Mouse (Mus musculus) adrenal gland, postnatal 36 days (tissue): ENCODE measurements around the gene Ubap1. TPM values are rescaled to one million over a fixed set of nuclear protein-coding genes. Genes with fewer than 3 reads are reported as not detected.

Source experiments
- DNase-seq, 2 experiments: peaks; one replicate each; pipeline ENCODE4 v3.0.0; 2021; ENCODE audit warnings: mixed read lengths in 1 of 2
- total RNA-seq, 2 experiments: library from RNA; stranded (reverse); gene quantifications; 2 replicates each; pipeline ENCODE4 v1.2.3; 2021

Gene Ubap1
- total RNA-seq, 2 experiments from 2014 or later, result 46.1 to 46.7 TPM

DNA sequence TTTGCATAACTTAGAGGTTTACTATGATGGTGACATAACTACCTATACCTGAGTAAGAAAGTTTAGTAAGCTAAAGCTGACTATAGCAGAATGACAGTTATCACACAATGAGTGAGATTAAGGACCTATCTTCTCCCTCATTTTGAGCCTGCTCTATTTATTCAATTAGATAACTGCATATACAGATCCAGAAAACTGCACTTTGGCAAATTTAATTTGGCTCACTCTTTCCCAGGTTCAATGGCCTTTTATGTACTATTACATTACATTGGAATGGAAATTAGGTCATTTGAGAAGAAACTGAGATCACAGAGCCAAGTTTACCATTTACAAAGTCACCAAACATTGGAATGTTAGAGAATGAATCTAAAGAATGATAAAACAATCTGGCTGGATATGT is 68.2 kb downstream of the Ubap1 start:
- DNase-seq, result no peak

DNA sequence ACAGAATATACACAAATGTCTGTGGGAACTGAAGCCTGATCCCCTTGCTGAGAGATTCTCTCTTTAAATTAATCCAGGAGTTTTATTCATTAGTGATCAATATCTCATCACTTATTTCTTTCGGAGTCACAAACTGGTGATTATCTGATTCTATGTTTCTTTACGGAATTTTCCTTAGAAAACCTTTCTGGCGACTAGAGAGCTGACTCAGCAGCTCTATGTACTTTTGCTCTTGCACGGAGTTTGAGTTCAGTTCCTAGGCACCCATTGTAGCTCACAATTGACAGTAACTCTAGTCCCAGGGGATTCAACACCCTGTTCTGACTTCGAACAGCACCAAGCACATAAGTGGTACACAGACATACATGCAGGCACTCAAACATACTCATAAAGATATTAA is 90.1 kb downstream of the Ubap1 start:
- no peak for DNase-seq

Other genes with a start within 250 kb of the Ubap1 start
- 10 to 100 TPM; 58.0 to 61.8 TPM for gene Nol6, start 224.5 kb upstream of the Ubap1 start, total RNA-seq
- gene Ube2r2, start 213.3 kb upstream of the Ubap1 start, total RNA-seq, result 100 to 1,000 TPM; 103 to 115 TPM
- gene Ubap2, start 73.9 kb upstream of the Ubap1 start, total RNA-seq, result 10 to 100 TPM; 32.8 to 43.9 TPM
- 10 to 100 TPM; 53.3 to 60.1 TPM for gene Dcaf12, start 34.1 kb upstream of the Ubap1 start, total RNA-seq
- gene Kif24, start 115.9 kb downstream of the Ubap1 start, total RNA-seq, result 1 to 10 TPM; 1.4 to 2.1 TPM
- 10 to 100 TPM; 22.9 to 37.8 TPM for gene Nudt2, start 116.2 kb downstream of the Ubap1 start, total RNA-seq
- 10 to 100 TPM in 1 of 2 experiments, 1 to 10 TPM in 1; 8.4 to 14.8 TPM for gene AI464131, start 154.1 kb downstream of the Ubap1 start, total RNA-seq
- 1 to 10 TPM in 1 of 2 experiments, not detected in 1; 1.3 TPM for gene 1110017D15Rik, start 168.3 kb downstream of the Ubap1 start, total RNA-seq
- 10 to 100 TPM; 14.7 to 20.5 TPM for gene Fam219a, start 220.5 kb downstream of the Ubap1 start, total RNA-seq
- not detected for gene Dnaic1, start 220.8 kb downstream of the Ubap1 start, total RNA-seq